ENCODE assay signal across 7 mouse cellular contexts in the genomic region with DNA sequence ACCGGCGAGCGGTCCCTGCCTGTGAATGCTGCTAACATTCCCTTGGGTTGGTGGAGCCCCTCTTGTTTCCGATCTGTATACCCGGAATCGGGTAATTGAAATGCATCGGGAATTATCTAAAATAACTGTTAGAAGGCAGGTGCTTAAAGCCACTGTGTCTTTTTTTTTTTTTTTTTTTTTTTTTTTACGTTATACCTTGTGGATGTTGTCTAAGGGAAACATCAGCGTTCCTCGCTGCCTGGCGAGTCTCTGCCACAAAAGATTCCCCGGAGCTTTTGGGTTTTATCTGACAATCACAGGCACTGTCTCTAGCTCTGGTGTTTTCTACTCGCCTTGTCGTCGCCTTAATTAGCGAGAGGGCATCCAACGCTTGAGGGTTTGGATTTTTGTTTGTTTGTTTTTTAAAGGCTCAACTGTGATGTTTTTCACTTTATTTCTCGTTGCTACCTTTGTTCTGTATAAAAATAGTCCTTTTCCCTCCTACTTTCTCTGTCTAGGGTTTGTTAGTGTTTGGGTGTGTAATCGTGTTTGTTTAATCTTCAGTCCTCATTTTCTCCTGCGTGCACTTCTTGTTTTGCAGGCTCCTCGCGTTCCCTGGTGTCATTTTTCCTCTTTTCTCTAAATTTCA. TPM values are rescaled to one million over a fixed set of nuclear protein-coding genes. Genes with fewer than 3 reads are reported as not detected.
DNase-seq lines count a peak whose midpoint lies in the region; ATAC-seq lines count a peak whose summit lies in the region.

No protein-coding gene starts in this region.

- H3K4me1 ChIP-seq in lung, embryonic 16.5 days (replicated peaks; ENCODE audit: control insufficient read depth, insufficient read depth, low read length), result peaks cover 3% of the 10 kb centered on the region
- H3K4me1 ChIP-seq in forebrain, embryonic 12.5 days, result peaks cover 61% of the 10 kb centered on the region
- H3K4me1 ChIP-seq in limb, embryonic 12.5 days (replicated peaks), result peaks cover 39% of the 10 kb centered on the region
- no peaks in the 10 kb centered on the region for H3K4me1 ChIP-seq in stomach, embryonic 14.5 days (ENCODE audit: control insufficient read depth, insufficient read depth, low read length)

- H3K9ac ChIP-seq in lung, embryonic 16.5 days (ENCODE audit: low read length), result peak overlapping the region; percentile 80; the same call in 1 of the 2 replicates
- peak overlapping the region; percentile 96 for H3K9ac ChIP-seq in forebrain, embryonic 12.5 days
- H3K9ac ChIP-seq in limb, embryonic 12.5 days (replicated peaks), result peak overlapping the region; percentile 89
- H3K9ac ChIP-seq in stomach, embryonic 14.5 days (replicated peaks; ENCODE audit: low read depth, low read length), result peak overlapping the region; percentile 63; the same call in 1 of the 2 replicates

- no peak overlapping the region for H3K27ac ChIP-seq in lung, embryonic 16.5 days (ENCODE audit: low read length)
- H3K27ac ChIP-seq in forebrain, embryonic 12.5 days, result peak overlapping the region; percentile 92
- 0 out of 2 replicates have a peak overlapping the region, but pooled peaks have one; percentile 45 for H3K27ac ChIP-seq in limb, embryonic 12.5 days
- no peak overlapping the region for H3K27ac ChIP-seq in stomach, embryonic 14.5 days (ENCODE audit: low read length)

- under 1% methylated on average over 22 of the region's 22 CpGs for WGBS in lung, embryonic 16.5 days
- 0% methylated on average over 22 of the region's 22 CpGs for WGBS in forebrain, embryonic 12.5 days
- under 1% methylated on average over 22 of the region's 22 CpGs for whole genome bisulfite sequencing in limb, embryonic 12.5 days
- under 1% methylated on average over 22 of the region's 22 CpGs for WGBS in stomach, embryonic 14.5 days

- H3K4me3 ChIP-seq in lung, embryonic 16.5 days (ENCODE audit: low read length), result peak overlapping the region; percentile 90
- peak overlapping the region; percentile 90 for H3K4me3 ChIP-seq in forebrain, embryonic 12.5 days (replicated peaks)
- H3K4me3 ChIP-seq in limb, embryonic 12.5 days (replicated peaks), result peak overlapping the region; percentile 90
- peak overlapping the region; percentile 57 for H3K4me3 ChIP-seq in stomach, embryonic 14.5 days (ENCODE audit: low read depth, low read length)

- no peaks in the 10 kb centered on the region for H3K36me3 ChIP-seq in lung, embryonic 16.5 days (ENCODE audit: control insufficient read depth, insufficient read depth, low read length)
- no peaks in the 10 kb centered on the region for H3K36me3 ChIP-seq in forebrain, embryonic 12.5 days (replicated peaks)
- H3K36me3 ChIP-seq in limb, embryonic 12.5 days, result no peaks in the 10 kb centered on the region
- no peaks in the 10 kb centered on the region for H3K36me3 ChIP-seq in stomach, embryonic 14.5 days (ENCODE audit: control insufficient read depth, insufficient read depth, low read length)

- H3K27me3 ChIP-seq in lung, embryonic 16.5 days (ENCODE audit: control insufficient read depth, insufficient read depth, low read depth, low read length), result peaks cover 10% of the 10 kb centered on the region; the same call in 1 of the 2 replicates
- H3K27me3 ChIP-seq in forebrain, embryonic 12.5 days, result no peaks in the 10 kb centered on the region
- H3K27me3 ChIP-seq in limb, embryonic 12.5 days, result no peaks in the 10 kb centered on the region
- no peaks in the 10 kb centered on the region for H3K27me3 ChIP-seq in stomach, embryonic 14.5 days (ENCODE audit: control insufficient read depth, insufficient read depth, low read length)

- DNase-seq in lung, postnatal 25 days (ENCODE audit: low spot score), result no peak
- no peak for DNase-seq in left cerebral cortex, adult 9 months (ENCODE audit: low spot score in 2 of 2)
- no peak for DNase-seq in layer of hippocampus, adult 8-10 months (ENCODE audit: low spot score in 2 of 2)

- H3K9me3 ChIP-seq in lung, embryonic 16.5 days (ENCODE audit: control insufficient read depth, low read length), result no peaks in the 10 kb centered on the region
- no peaks in the 10 kb centered on the region for H3K9me3 ChIP-seq in forebrain, embryonic 12.5 days
- H3K9me3 ChIP-seq in limb, embryonic 12.5 days, result no peaks in the 10 kb centered on the region
- no peaks in the 10 kb centered on the region for H3K9me3 ChIP-seq in stomach, embryonic 14.5 days (ENCODE audit: control insufficient read depth, low read depth, low read length)

- H3K4me2 ChIP-seq in lung, embryonic 16.5 days (ENCODE audit: low read depth, low read length), result peak overlapping the region; percentile 91
- peak overlapping the region; percentile 54 for H3K4me2 ChIP-seq in forebrain, embryonic 12.5 days
- H3K4me2 ChIP-seq in limb, embryonic 12.5 days, result peak overlapping the region; percentile 66
- H3K4me2 ChIP-seq in stomach, embryonic 14.5 days (replicated peaks; ENCODE audit: low read depth, low read length), result peak overlapping the region; percentile 45

- no peak for ATAC-seq in lung, embryonic 16.5 days (ENCODE audit: low read depth)
- no peak for ATAC-seq in forebrain, embryonic 12.5 days (ENCODE audit: low FRiP score)
- no peak for ATAC-seq in limb, embryonic 12.5 days (ENCODE audit: insufficient number of reproducible peaks, insufficient read depth, low FRiP score, low TSS enrichment, low read depth)
- no peak for ATAC-seq in stomach, embryonic 14.5 days (ENCODE audit: insufficient number of reproducible peaks, insufficient read depth, low FRiP score, low read depth)

RNA-seq across cellular contexts. Expression of a gene that starts 0.7 kb away (rescaled TPM):
- polyA plus RNA-seq in lung, embryonic 16.5 days (2015; fragmentation: Nextera tagmentation; extraction: Ambion mirVana), result 53.7 and 56.9 TPM in 2 replicates
- 62.3 and 66.0 TPM in 2 replicates for polyA plus RNA-seq in forebrain, embryonic 12.5 days (2016; fragmentation: Nextera tagmentation; extraction: Ambion mirVana)
- polyA plus RNA-seq in limb, embryonic 12.5 days (2016; fragmentation: Nextera tagmentation; extraction: Ambion mirVana), result 38.2 and 41.9 TPM in 2 replicates
- polyA plus RNA-seq in stomach, embryonic 14.5 days (2014; fragmentation: Nextera tagmentation; extraction: Ambion mirVana), result 24.2 and 26.0 TPM in 2 replicates
- total RNA-seq in layer of hippocampus, adult 8-10 months (2022), result 1,000 to 10,000 TPM; 1,425 to 1,608 (median 1,542) TPM

Comparison
In these comparisons a context has a peak if more than half of its experiments do, and no peak if none do; other contexts are left out.
1. H3K27ac ChIP-seq: peak in forebrain, embryonic 12.5 days (single experiment) and limb, embryonic 12.5 days (single experiment); none in lung, embryonic 16.5 days (single experiment) and stomach, embryonic 14.5 days (single experiment).
2. Peak in every context shown above with its lines, with median percentiles within 50 percentile points of each other: H3K4me2 ChIP-seq, H3K4me3 ChIP-seq and H3K9ac ChIP-seq.